In genomic region chr14:24181811-24182506, GRCm38 (mm10) we compare ENCODE assay signal across 8 mouse cellular contexts.
DNase-seq lines count a peak whose midpoint lies in the region; ATAC-seq lines count a peak whose summit lies in the region.

No protein-coding gene starts in this region.

- no peak overlapping the region for H3K9ac ChIP-seq in intestine, embryonic 16.5 days (ENCODE audit: low read depth, low read length)
- peak overlapping the region; percentile 55; the same call in 1 of the 2 replicates for H3K9ac ChIP-seq in midbrain, embryonic 13.5 days (replicated peaks)

- intact Hi-C loops in left cerebral cortex, postnatal 10 days (cut with DNase I): loop anchor here (2.0 to 5.0 kb wide), 2 partner anchors 60 to 93 kb away; no protein-coding TSS in a partner anchor

- peaks cover 8% of the 10 kb centered on the region for H3K4me1 ChIP-seq in intestine, embryonic 16.5 days (ENCODE audit: control insufficient read depth, insufficient read depth, low read length)
- peaks cover 16% of the 10 kb centered on the region for H3K4me1 ChIP-seq in midbrain, embryonic 13.5 days (replicated peaks)

- 31% methylated on average over 10 of the region's 10 CpGs for WGBS in intestine, embryonic 16.5 days
- WGBS in midbrain, embryonic 13.5 days: 27% methylated on average over 10 of the region's 10 CpGs

- H3K4me2 ChIP-seq in intestine, embryonic 16.5 days (ENCODE audit: low read depth, low read length): no peak overlapping the region
- H3K4me2 ChIP-seq in midbrain, embryonic 13.5 days (replicated peaks): no peak overlapping the region

- no peak overlapping the region for H3K4me3 ChIP-seq in intestine, embryonic 16.5 days (ENCODE audit: low read length)
- no peak overlapping the region for H3K4me3 ChIP-seq in midbrain, embryonic 13.5 days (replicated peaks)

- no peaks in the 10 kb centered on the region for H3K27me3 ChIP-seq in intestine, embryonic 16.5 days (replicated peaks; ENCODE audit: control insufficient read depth, insufficient read depth, low read length)
- H3K27me3 ChIP-seq in midbrain, embryonic 13.5 days: no peaks in the 10 kb centered on the region
- H3K27me3 ChIP-seq in splenic B cell, adult 2 months (ENCODE audit: control insufficient read depth, insufficient read depth, low read length, poor library complexity, severe bottlenecking): no peaks in the 10 kb centered on the region

- H3K27ac ChIP-seq in intestine, embryonic 16.5 days (ENCODE audit: low read length): no peak overlapping the region; the same call in 1 of the 2 replicates
- H3K27ac ChIP-seq in midbrain, embryonic 13.5 days: peak overlapping the region; percentile 61

- peak; percentile 32; the same call in 1 of the 2 replicates for ATAC-seq in intestine, embryonic 16.5 days
- ATAC-seq in midbrain, embryonic 13.5 days: peak; percentile 81

- peaks cover 6% of the 10 kb centered on the region; the same call in 1 of the 2 replicates for H3K36me3 ChIP-seq in intestine, embryonic 16.5 days (ENCODE audit: control insufficient read depth, insufficient read depth, low read length)
- H3K36me3 ChIP-seq in midbrain, embryonic 13.5 days: peaks cover 2% of the 10 kb centered on the region; the same call in 1 of the 2 replicates
- no peaks in the 10 kb centered on the region for H3K36me3 ChIP-seq in splenic B cell, adult 2 months (ENCODE audit: control insufficient read depth, insufficient read depth, low read length, poor library complexity, severe bottlenecking)

- H3K9me3 ChIP-seq in intestine, embryonic 16.5 days (ENCODE audit: control insufficient read depth, low read length): no peaks in the 10 kb centered on the region
- no peaks in the 10 kb centered on the region for H3K9me3 ChIP-seq in midbrain, embryonic 13.5 days

- DNase-seq in urinary bladder, postnatal 14 days (ENCODE audit: low spot score): peak; percentile 65
- DNase-seq in urinary bladder, adult 2 months (ENCODE audit: low spot score): no peak
- DNase-seq in embryo, embryonic 11.5 days (ENCODE audit: low read depth, low spot score): peak; percentile 71
- DNase-seq in gastrocnemius, postnatal 25 days: peak; percentile 31
- DNase-seq in left cerebral cortex, postnatal 10 days (ENCODE audit: extremely low spot score in 1 of 2, low spot score in 2 of 2): peak; percentile 73 to 84
- peak; percentile 28 for DNase-seq in splenic B cell, adult 2 months (ENCODE audit: low read depth, low spot score)
